Mouse (Mus musculus): Measurements from ENCODE around the gene Atp1b2.

Atp1b2 gene

GRCm38 (mm10) chr11:69608525-69608924 is 2.8 kb upstream of the Atp1b2 start:
- no peak for DNase-seq (ENCODE audit: low read depth, low spot score)

- DNase-seq (ENCODE audit: low read depth, low spot score), result no peak
Measured at GRCm38 (mm10) chr11:69606832-69607231, 1.1 kb upstream of the Atp1b2 start.

- DNase-seq (ENCODE audit: low read depth, low spot score), result no peak
Measured at GRCm38 (mm10) chr11:69606491-69606795, 701 bp upstream of the Atp1b2 start.

GRCm38 (mm10) chr11:69604795-69605664 is 712 bp downstream of the Atp1b2 start:
- no peak for DNase-seq (ENCODE audit: low read depth, low spot score)

- DNase-seq (ENCODE audit: low read depth, low spot score), result no peak
Measured at GRCm38 (mm10) chr11:69604347-69604746, 1.4 kb downstream of the Atp1b2 start.

- no peak for DNase-seq (ENCODE audit: low read depth, low spot score)
Measured at GRCm38 (mm10) chr11:69603516-69603915, 2.2 kb downstream of the Atp1b2 start.

GRCm38 (mm10) chr11:69601768-69602167 is 4.0 kb downstream of the Atp1b2 start:
- DNase-seq (ENCODE audit: low read depth, low spot score), result no peak

- DNase-seq (ENCODE audit: low read depth, low spot score), result no peak
Measured at GRCm38 (mm10) chr11:69600098-69600497, 5.6 kb downstream of the Atp1b2 start.

- DNase-seq (ENCODE audit: low read depth, low spot score), result no peak
Measured at GRCm38 (mm10) chr11:69599436-69599835, 6.3 kb downstream of the Atp1b2 start.

GRCm38 (mm10) chr11:69594853-69595252 is 10.9 kb downstream of the Atp1b2 start:
- DNase-seq (ENCODE audit: low read depth, low spot score), result no peak

- DNase-seq (ENCODE audit: low read depth, low spot score), result no peak
Measured at GRCm38 (mm10) chr11:69592799-69593198, 12.9 kb downstream of the Atp1b2 start.

- DNase-seq (ENCODE audit: low read depth, low spot score), result no peak
Measured at GRCm38 (mm10) chr11:69591899-69592637, 13.7 kb downstream of the Atp1b2 start.

- DNase-seq (ENCODE audit: low read depth, low spot score), result no peak
Measured at GRCm38 (mm10) chr11:69591424-69591823, 14.3 kb downstream of the Atp1b2 start.

- DNase-seq (ENCODE audit: low read depth, low spot score), result no peak
Measured at GRCm38 (mm10) chr11:69590622-69591021, 15.1 kb downstream of the Atp1b2 start.

GRCm38 (mm10) chr11:69589207-69589834 is 16.4 kb downstream of the Atp1b2 start:
- DNase-seq (ENCODE audit: low read depth, low spot score), result no peak

- DNase-seq (ENCODE audit: low read depth, low spot score), result peak; percentile 69
Measured at GRCm38 (mm10) chr11:69585718-69586325, 19.9 kb downstream of the Atp1b2 start.

- no peak for DNase-seq (ENCODE audit: low read depth, low spot score)
Measured at GRCm38 (mm10) chr11:69584937-69585336, 20.8 kb downstream of the Atp1b2 start.

- DNase-seq (ENCODE audit: low read depth, low spot score), result no peak
Measured at GRCm38 (mm10) chr11:69584008-69584407, 21.7 kb downstream of the Atp1b2 start.

GRCm38 (mm10) chr11:69582230-69582805 is 23.4 kb downstream of the Atp1b2 start:
- DNase-seq (ENCODE audit: low read depth, low spot score), result no peak

GRCm38 (mm10) chr11:69581814-69582213 is 23.9 kb downstream of the Atp1b2 start:
- DNase-seq (ENCODE audit: low read depth, low spot score), result no peak

- peak; percentile 90 for DNase-seq (ENCODE audit: low read depth, low spot score)
Measured at GRCm38 (mm10) chr11:69581147-69581688, 24.5 kb downstream of the Atp1b2 start.
